Mouse (Mus musculus) liver, postnatal 0 days (tissue): Measurements from ENCODE around the gene Zfp652. TPM values are rescaled to one million over a fixed set of nuclear protein-coding genes. Genes with fewer than 3 reads are reported as not detected.
A peak's percentile ranks its signal among the peaks of the same experiment; 100 is the strongest.

ENCODE experiments used
- ATAC-seq: fragments of 200-750 bp; cut with Nextera tagmentation; 2 replicates; pipeline ENCODE4 v1.8.0; 2017; ENCODE audit warnings: mild to moderate bottlenecking, moderate library complexity
- DNase-seq: peaks from one replicate; pipeline ENCODE4 v3.0.0-alpha.2; 2016
- H3K27ac ChIP-seq: fragments of 300-500 bp; sonication (generic); 2 replicates; pipeline ENCODE4 v1.5.1; 2014; ENCODE audit warnings: antibody characterized with exemption, moderate library complexity, mild to moderate bottlenecking, low read depth
- H3K27me3 ChIP-seq: fragments of 300-500 bp; sonication (generic); 2 replicates; pipeline ENCODE4 v1.6.1; 2014; ENCODE audit warnings: low read length, control low read depth, mixed read lengths; ENCODE audit not compliant: insufficient read depth
- H3K36me3 ChIP-seq: fragments of 300-500 bp; sonication (generic); replicated peaks from 2 replicates; pipeline ENCODE4 v1.6.1; 2014; ENCODE audit warnings: mild to moderate bottlenecking, control low read depth, low read length, moderate library complexity, mixed read lengths; ENCODE audit not compliant: insufficient read depth
- H3K4me1 ChIP-seq: fragments of 300-500 bp; sonication (generic); 2 replicates; pipeline ENCODE4 v1.6.1; 2014; ENCODE audit warnings: antibody characterized with exemption, mild to moderate bottlenecking, control low read depth; ENCODE audit not compliant: insufficient read depth
- H3K4me2 ChIP-seq: fragments of 300-500 bp; sonication (generic); 2 replicates; pipeline ENCODE4 v1.6.1; 2014; ENCODE audit warnings: low read depth, mild to moderate bottlenecking, low read length, moderate library complexity, mixed read lengths
- H3K4me3 ChIP-seq: fragments of 300-500 bp; sonication (generic); 2 replicates; pipeline ENCODE4 v1.5.1; 2014; ENCODE audit warnings: low read depth, low read length
- H3K9ac ChIP-seq: fragments of 300-500 bp; sonication (generic); replicated peaks from 2 replicates; pipeline ENCODE4 v1.6.1; 2014; ENCODE audit warnings: mild to moderate bottlenecking, moderate library complexity
- H3K9me3 ChIP-seq: fragments of 300-500 bp; sonication (generic); 2 replicates; pipeline ENCODE4 v1.6.1; 2016; ENCODE audit warnings: mild to moderate bottlenecking, control low read depth, low read length, mixed read lengths
- CTCF ChIP-seq: sonication (generic); IDR thresholded peaks from 2 replicates; pipeline ENCODE4 v1.5.1; 2016; ENCODE audit warnings: antibody characterized with exemption, low read depth
- EP300 ChIP-seq: IDR thresholded peaks from 2 replicates; pipeline ENCODE4 v1.6.1; 2016; ENCODE audit warnings: antibody characterized with exemption, low read depth, mild to moderate bottlenecking
- WGBS: fragments of 180-500 bp; shearing (Covaris S2); extraction: QIAGEN DNeasy Blood & Tissue Kit; methylation state at CpG from one replicate; pipeline ENCODE4 v1.1.7; 2014; ENCODE audit not compliant: insufficient replicate concordance; 5-methylcytosine and 5-hydroxymethylcytosine counted together
- polyA plus RNA-seq: library from polyadenylated mRNA; unstranded; fragments of >200 nt; fragmentation: Nextera tagmentation; extraction: Ambion mirVana; gene quantifications from 2 replicates; pipeline ENCODE4 v1.2.1, GENCODE M21; 2015

Zfp652 gene
- polyA plus RNA-seq, 1 experiment from 2014 or later: 5.6 TPM

DNA sequence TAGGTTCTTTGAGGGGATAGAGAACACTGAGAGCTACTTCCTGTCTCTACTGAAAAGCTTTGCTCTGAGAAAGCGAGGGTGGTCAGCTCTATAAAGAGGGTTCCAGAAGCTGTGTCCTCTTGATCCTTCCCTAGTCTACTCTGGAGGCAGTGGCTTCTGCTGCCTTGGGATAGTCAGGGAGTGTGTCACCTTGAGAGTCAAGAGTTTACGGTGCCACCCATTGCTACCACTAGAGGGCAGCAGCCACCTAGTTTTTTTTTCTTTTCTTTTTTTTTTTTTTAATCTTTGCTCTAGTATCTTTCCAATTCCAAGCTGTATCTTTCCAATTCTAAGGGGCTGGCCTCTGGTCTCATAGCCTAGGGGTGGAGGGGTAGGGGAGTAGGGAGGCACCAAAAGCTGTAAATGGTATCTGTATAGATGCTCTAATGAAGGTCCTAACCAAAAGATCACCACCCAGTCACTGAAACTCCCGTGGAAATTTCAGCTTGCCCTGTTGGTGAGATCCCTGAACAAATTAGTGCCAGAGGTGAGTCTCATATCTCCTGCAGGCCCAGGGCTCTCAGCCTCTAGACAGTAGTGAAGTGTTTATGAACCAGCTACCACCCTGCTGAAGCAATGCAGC lies 115.1 kb downstream of the Zfp652 start:
- Histone ChIP-seq H3K4me3 (0 out of 2 replicates have a peak overlapping the region, but pooled peaks have one; percentile 1), H3K9me3 (no peaks in the 10 kb centered on the region), H3K27me3 (peaks cover 43% of the 10 kb centered on the region), H3K9ac (no peak overlapping the region), H3K27ac (no peak overlapping the region), H3K4me1 (peaks cover 44% of the 10 kb centered on the region), H3K4me2 (peak overlapping the region; percentile 48), H3K36me3 (peaks cover 5% of the 10 kb centered on the region; the same call in 1 of the 2 replicates)
- DNase-seq (peak; percentile 78), ATAC-seq (no peak)
- TF ChIP-seq CTCF (peak; percentile 85), EP300 (no peak)
- WGBS: 12% methylated on average over 3 of the region's 3 CpGs

DNA sequence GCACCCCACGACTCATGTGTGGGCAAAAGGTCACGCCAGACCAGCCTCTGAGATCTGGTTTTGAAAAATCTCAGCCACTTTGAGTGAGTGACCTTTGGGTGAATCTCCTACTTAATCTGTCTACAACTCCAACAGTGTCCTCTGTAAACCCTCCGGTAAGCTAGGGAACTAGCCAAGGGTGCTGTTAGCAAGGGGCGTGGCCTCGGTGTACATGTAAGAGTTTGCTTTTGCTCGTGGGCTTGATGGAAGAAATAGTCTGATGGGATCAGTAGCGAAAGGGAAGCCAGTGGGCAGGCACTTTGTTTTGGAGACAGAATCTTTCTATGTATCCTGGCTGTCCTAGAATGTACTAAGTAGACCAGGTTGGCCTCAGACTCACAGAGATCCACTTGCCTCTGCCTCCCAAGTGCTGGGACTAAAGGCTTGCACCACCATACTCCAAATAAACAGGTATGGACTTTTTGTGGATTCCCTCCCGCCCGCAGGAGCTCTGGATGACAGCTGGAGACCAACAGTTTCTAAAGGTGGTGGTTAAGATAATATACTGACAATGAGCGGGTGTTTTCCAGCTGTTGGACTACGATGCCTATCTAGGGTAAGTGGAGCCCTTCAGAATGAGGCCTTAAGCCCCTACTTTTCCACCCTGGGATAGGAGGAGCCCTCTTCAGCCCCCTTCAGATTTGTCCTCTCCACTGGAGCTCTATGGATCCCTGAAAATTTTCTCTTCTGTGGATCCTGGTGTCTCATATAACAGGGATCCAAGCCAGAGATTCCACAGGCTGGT lies 115.9 kb downstream of the Zfp652 start:
- Histone ChIP-seq H3K27ac (no peak overlapping the region), H3K4me3 (no peak overlapping the region), H3K4me1 (peaks cover 38% of the 10 kb centered on the region), H3K27me3 (peaks cover 51% of the 10 kb centered on the region), H3K9ac (no peak overlapping the region), H3K36me3 (peaks cover 5% of the 10 kb centered on the region; the same call in 1 of the 2 replicates), H3K4me2 (no peak overlapping the region), H3K9me3 (no peaks in the 10 kb centered on the region)
- ATAC-seq (no peak), DNase-seq (no peak)
- TF ChIP-seq EP300: no peak
- no peak for TF ChIP-seq CTCF
- 49% methylated on average over 11 of the region's 11 CpGs for WGBS

DNA sequence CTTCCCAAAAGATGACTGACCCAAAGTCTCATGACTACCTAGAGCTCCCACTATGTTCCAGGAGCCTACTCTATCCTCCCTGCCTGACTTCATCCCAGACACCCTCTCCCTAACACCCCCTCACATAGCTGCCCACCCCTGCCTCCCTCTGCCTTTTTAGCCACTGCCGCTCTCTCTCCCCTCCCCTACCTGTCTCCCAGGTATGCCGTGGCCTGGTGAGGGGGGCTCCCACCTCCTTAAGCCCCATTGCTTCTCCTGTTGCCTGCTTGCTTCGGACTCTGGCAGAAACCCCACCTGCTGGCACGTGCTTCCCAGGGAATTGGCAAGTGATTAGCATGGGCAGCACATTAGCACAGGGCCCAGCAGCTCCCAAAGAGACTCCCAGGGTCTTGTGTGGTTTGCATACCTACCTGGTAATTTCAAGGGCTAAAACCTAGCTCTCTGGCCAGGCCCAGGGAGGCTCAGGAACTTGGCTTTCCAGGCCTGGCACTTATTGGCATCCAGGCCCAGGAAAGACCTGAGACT lies 117.1 kb downstream of the Zfp652 start:
- no peak for TF ChIP-seq EP300
- TF ChIP-seq CTCF: no peak
- H3K4me2 ChIP-seq: no peak overlapping the region
- no peak overlapping the region for H3K27ac ChIP-seq
- no peaks in the 10 kb centered on the region for H3K9me3 ChIP-seq
- peaks cover 54% of the 10 kb centered on the region for H3K27me3 ChIP-seq
- DNase-seq (no peak), ATAC-seq (no peak)
- H3K36me3 ChIP-seq: peaks cover 5% of the 10 kb centered on the region; the same call in 1 of the 2 replicates
- WGBS: 59% methylated on average over 4 of the region's 4 CpGs
- H3K4me3 ChIP-seq: no peak overlapping the region
- H3K4me1 ChIP-seq: peaks cover 42% of the 10 kb centered on the region
- no peak overlapping the region for H3K9ac ChIP-seq

GRCm38 (mm10) chr11:95830411-95831275 lies 118.2 kb downstream of the Zfp652 start:
- whole genome bisulfite sequencing: 8% methylated on average over 80 of the region's 80 CpGs
- Histone ChIP-seq H3K9ac (peak overlapping the region; percentile 4), H3K4me1 (peaks cover 47% of the 10 kb centered on the region), H3K36me3 (peaks cover 5% of the 10 kb centered on the region; the same call in 1 of the 2 replicates), H3K4me2 (peak overlapping the region; percentile 63), H3K27ac (no peak overlapping the region), H3K4me3 (peak overlapping the region; percentile 44), H3K9me3 (no peaks in the 10 kb centered on the region), H3K27me3 (peaks cover 47% of the 10 kb centered on the region)
- TF ChIP-seq EP300 (no peak), CTCF (no peak)
- ATAC-seq: no peak
- peak; percentile 32 for DNase-seq

DNA sequence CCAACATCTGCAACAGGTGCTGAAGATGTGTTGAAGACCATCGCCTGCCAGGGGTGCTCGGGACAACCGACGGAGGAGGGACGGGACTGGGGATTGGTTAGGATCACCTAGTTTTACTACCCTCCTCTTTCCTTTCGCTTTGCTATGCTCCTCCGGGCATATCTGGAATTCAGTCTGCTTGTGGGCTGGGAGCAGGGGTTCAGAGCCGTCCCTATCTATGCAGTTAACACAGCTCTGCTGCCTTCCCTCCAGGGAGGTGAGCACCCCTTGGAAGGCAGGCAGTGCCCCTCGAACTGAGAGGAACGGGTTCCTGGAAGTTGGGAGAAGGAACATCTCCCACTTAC lies 118.8 kb downstream of the Zfp652 start:
- Histone ChIP-seq H3K4me1 (peaks cover 53% of the 10 kb centered on the region), H3K9me3 (no peaks in the 10 kb centered on the region), H3K27me3 (peaks cover 47% of the 10 kb centered on the region)

More for the DNA sequence above, 118.8 kb downstream of the Zfp652 start:
- Histone ChIP-seq H3K4me2 (peak overlapping the region; percentile 63), H3K4me3 (peak overlapping the region; percentile 44), H3K27ac (no peak overlapping the region), H3K9ac (peak overlapping the region; percentile 4), H3K36me3 (peaks cover 5% of the 10 kb centered on the region; the same call in 1 of the 2 replicates)
- no peak for DNase-seq
- no peak for ATAC-seq
- no peak for TF ChIP-seq EP300
- TF ChIP-seq CTCF: no peak
- WGBS: 7% methylated on average over 10 of the region's 10 CpGs
